Mouse (Mus musculus): ENCODE data around the gene Spen. TPM values are rescaled to one million over a fixed set of nuclear protein-coding genes. Genes with fewer than 3 reads are reported as not detected.
"Not testable (repeated sequence)": the region's sequence is repeated elsewhere in the genome, so short reads cannot be mapped to it uniquely, and the experiment has no call there.

The Spen gene
- polyA plus RNA-seq, 1 experiment from 2014 or later: 23.9 TPM

DNA sequence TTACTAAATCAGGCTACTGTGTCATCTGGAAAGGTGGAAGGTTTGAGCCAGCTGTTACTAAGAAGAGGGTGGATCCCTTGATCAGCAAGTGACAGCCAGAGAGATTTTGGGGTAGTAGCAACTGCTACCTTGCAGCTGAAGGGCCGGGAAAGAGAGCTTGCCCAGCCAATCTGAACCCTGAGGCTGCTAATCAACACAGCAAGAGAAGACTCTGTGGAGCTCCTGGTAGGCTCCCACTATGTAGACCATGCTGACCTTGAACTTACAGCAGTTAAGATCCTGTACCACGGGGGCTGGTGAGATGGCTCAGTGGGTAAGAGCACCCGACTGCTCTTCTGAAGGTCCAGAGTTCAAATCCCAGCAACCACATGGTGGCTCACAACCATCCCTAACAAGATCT, 26.3 kb upstream of the Spen start:
- no peak overlapping the region for H3K9ac ChIP-seq (replicated peaks; ENCODE audit: low read length)
- DNase-seq (no peak), ATAC-seq (ENCODE audit: low FRiP score, low TSS enrichment) (no peak)
- no peaks in the 10 kb centered on the region for H3K9me3 ChIP-seq (ENCODE audit: control insufficient read depth, low read length)
- WGBS: 87% methylated on average over 3 of the region's 3 CpGs
- H3K27me3 ChIP-seq (ENCODE audit: control insufficient read depth, insufficient read depth, low read length): no peaks in the 10 kb centered on the region
- H3K36me3 ChIP-seq (ENCODE audit: control insufficient read depth, insufficient read depth, low read length): no peaks in the 10 kb centered on the region
- H3K4me2 ChIP-seq (ENCODE audit: low read length): no peak overlapping the region
- no peak overlapping the region for H3K4me3 ChIP-seq (replicated peaks; ENCODE audit: low read depth, low read length)
- H3K4me1 ChIP-seq (ENCODE audit: control insufficient read depth, insufficient read depth, low read length): peaks cover under 1% of the 10 kb centered on the region; the same call in 1 of the 2 replicates
- no peak overlapping the region for H3K27ac ChIP-seq (replicated peaks; ENCODE audit: low read depth, low read length)

DNA sequence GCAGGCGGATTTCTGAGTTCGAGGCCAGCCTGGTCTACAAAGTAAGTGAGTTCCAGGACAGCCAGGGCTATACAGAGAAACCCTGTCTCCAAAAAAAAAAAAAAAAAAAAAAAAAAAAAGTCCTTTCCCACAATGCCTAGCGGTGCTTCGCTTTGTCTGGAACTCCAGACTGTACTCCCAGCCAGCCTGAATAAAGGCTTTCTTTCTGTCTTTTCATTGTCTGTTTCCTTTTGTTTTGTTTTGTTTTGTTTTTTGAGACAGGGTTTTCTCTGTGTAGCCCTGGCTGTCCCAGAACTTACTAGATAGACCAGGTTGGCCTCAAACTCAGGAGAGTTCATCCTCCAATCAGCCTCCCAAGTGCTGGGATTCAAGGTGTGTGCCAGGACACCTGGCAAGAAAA, 25.8 kb upstream of the Spen start:
- Histone ChIP-seq H3K4me1 (ENCODE audit: control insufficient read depth, insufficient read depth, low read length) (peaks cover 5% of the 10 kb centered on the region; the same call in 1 of the 2 replicates), H3K4me3 (replicated peaks; ENCODE audit: low read depth, low read length) (no peak overlapping the region), H3K36me3 (ENCODE audit: control insufficient read depth, insufficient read depth, low read length) (no peaks in the 10 kb centered on the region), H3K27me3 (ENCODE audit: control insufficient read depth, insufficient read depth, low read length) (no peaks in the 10 kb centered on the region), H3K4me2 (ENCODE audit: low read length) (no peak overlapping the region), H3K27ac (replicated peaks; ENCODE audit: low read depth, low read length) (no peak overlapping the region), H3K9me3 (ENCODE audit: control insufficient read depth, low read length) (no peaks in the 10 kb centered on the region), H3K9ac (replicated peaks; ENCODE audit: low read length) (no peak overlapping the region)
- no peak for ATAC-seq (ENCODE audit: low FRiP score, low TSS enrichment)
- WGBS: 93% methylated on average over 4 of the region's 4 CpGs
- no peak for DNase-seq

DNA sequence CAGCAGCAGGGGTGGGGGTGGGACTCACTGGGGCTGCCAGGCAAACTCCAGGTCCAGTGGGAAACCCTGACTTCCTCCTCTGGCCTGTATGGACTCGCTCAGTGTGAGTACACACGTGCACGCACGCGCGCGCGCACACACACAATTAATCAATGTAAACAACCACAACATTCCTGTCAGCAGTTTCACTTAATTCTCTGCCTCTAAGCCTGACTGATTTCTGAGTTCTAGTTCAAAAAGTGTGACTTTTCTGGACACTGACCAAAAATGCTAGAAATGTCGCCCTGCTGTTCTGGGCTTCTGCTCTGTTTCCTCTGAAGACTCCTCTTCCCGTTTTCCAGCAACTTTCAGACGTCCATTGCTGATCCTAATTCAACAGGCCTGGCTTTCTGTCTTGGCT, 23.9 kb upstream of the Spen start:
- Histone ChIP-seq H3K4me2 (ENCODE audit: low read length) (no peak overlapping the region), H3K36me3 (ENCODE audit: control insufficient read depth, insufficient read depth, low read length) (no peaks in the 10 kb centered on the region), H3K9me3 (ENCODE audit: control insufficient read depth, low read length) (no peaks in the 10 kb centered on the region), H3K4me1 (ENCODE audit: control insufficient read depth, insufficient read depth, low read length) (peaks cover 13% of the 10 kb centered on the region), H3K9ac (replicated peaks; ENCODE audit: low read length) (no peak overlapping the region), H3K4me3 (replicated peaks; ENCODE audit: low read depth, low read length) (no peak overlapping the region), H3K27me3 (ENCODE audit: control insufficient read depth, insufficient read depth, low read length) (no peaks in the 10 kb centered on the region), H3K27ac (replicated peaks; ENCODE audit: low read depth, low read length) (no peak overlapping the region)
- no peak for DNase-seq
- no peak for ATAC-seq (ENCODE audit: low FRiP score, low TSS enrichment)
- WGBS: 84% methylated on average over 11 of the region's 11 CpGs

DNA sequence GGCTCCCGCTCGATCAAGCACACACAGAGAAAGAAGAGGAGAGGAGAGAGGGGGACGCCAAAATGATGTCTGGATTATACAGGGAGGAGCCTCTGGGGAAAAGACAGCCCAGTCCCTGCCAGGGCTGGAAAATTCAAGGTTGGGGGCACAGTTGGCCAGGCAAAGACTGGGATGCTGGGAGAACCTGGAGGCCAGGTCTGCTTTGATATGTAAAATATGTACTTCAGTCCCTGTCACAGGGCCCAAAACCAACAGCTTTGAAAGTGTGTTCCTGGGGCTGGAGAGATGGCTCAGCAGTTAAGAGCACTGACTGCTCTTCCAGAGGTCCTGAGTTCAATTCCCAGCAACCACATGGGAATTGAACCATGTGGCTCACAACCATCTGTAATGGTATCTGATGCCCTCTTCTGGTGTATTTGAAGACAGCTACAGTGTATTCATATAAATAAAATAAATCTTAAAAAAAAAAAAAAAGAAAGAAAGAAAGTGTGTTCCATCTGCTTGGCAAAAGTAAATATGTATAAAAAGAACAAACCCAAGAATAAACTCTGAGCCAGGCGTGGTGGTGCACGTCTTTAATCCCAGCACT, 23.0 kb upstream of the Spen start:
- not testable (repeated sequence) for H3K9me3 ChIP-seq (ENCODE audit: control insufficient read depth, low read length); DNase-seq; ATAC-seq (ENCODE audit: low FRiP score, low TSS enrichment); H3K9ac ChIP-seq (replicated peaks; ENCODE audit: low read length); H3K27me3 ChIP-seq (ENCODE audit: control insufficient read depth, insufficient read depth, low read length); H3K4me2 ChIP-seq (ENCODE audit: low read length); H3K4me3 ChIP-seq (replicated peaks; ENCODE audit: low read depth, low read length); H3K36me3 ChIP-seq (ENCODE audit: control insufficient read depth, insufficient read depth, low read length); H3K27ac ChIP-seq (replicated peaks; ENCODE audit: low read depth, low read length)
- peaks cover 13% of the 10 kb centered on the region for H3K4me1 ChIP-seq (ENCODE audit: control insufficient read depth, insufficient read depth, low read length)
- WGBS: 66% methylated on average over 5 of the region's 5 CpGs

DNA sequence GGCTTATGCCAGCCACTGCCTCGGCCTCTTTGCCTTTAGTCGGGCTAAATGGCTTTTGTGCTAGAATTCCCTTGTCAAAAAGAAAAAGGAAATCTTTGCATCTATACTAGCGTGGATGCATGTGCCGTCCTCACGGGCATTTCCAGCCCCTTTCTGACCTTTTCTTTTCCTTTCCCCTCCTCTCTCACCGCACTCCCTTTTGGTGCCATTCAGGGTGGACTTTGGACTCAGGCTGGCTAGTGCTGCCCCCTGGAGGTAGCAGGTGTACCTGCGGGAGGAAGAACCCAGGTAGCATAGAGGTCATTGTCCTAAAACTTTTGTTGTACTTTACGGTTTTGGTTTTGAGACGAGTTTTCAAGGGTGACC, 21.5 kb upstream of the Spen start:
- Histone ChIP-seq H3K9me3 (ENCODE audit: control insufficient read depth, low read length) (no peaks in the 10 kb centered on the region), H3K4me2 (ENCODE audit: low read length) (peak overlapping the region; percentile 84), H3K4me3 (replicated peaks; ENCODE audit: low read depth, low read length) (peak overlapping the region; percentile 36), H3K27ac (replicated peaks; ENCODE audit: low read depth, low read length) (peak overlapping the region; percentile 91), H3K36me3 (ENCODE audit: control insufficient read depth, insufficient read depth, low read length) (no peaks in the 10 kb centered on the region), H3K9ac (replicated peaks; ENCODE audit: low read length) (peak overlapping the region; percentile 59), H3K4me1 (ENCODE audit: control insufficient read depth, insufficient read depth, low read length) (peaks cover 13% of the 10 kb centered on the region), H3K27me3 (ENCODE audit: control insufficient read depth, insufficient read depth, low read length) (no peaks in the 10 kb centered on the region)
- ATAC-seq (ENCODE audit: low FRiP score, low TSS enrichment) (peak; percentile 35), DNase-seq (peak; percentile 89)
- WGBS: 1% methylated on average over 9 of the region's 9 CpGs

DNA sequence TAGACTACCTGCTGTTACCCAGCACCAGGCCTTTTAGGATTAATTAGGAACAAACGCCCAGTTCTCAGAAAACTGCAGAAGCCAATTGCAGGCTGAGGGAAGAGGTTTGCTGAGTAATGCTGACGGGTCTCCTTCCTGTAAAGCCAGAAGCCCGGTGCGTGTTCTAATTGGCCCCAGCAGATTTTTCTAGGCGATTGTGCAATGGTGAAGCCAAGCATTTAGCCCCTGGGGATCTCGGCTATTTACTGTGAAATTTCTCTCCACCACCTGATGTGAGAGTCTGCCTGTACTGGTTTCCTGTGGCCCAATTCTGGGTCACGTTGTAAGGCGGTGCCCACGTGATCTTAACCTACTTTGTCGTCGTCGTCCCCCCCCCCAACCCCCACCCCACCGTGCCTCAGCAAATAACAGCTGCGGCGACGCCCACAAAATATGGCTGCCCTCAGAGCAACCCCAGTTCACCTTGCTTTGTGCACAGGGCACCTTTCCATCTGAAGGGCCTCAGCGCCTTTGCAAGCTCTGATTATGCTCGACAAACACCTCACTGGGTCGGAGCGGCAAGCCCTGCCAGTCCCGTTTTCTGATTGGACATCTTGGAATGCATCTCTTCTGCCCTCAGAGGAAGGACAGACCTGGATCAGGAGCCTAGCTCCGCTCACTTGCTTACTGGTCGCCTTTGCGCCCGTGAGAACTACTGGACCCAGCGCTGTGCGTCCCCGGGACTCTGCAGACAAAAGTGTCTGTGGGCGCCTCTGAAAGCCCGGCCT, 20.9 kb upstream of the Spen start:
- Histone ChIP-seq H3K4me3 (replicated peaks; ENCODE audit: low read depth, low read length) (peak overlapping the region; percentile 36), H3K9ac (replicated peaks; ENCODE audit: low read length) (peak overlapping the region; percentile 59), H3K27ac (replicated peaks; ENCODE audit: low read depth, low read length) (peak overlapping the region; percentile 91), H3K36me3 (ENCODE audit: control insufficient read depth, insufficient read depth, low read length) (no peaks in the 10 kb centered on the region), H3K27me3 (ENCODE audit: control insufficient read depth, insufficient read depth, low read length) (no peaks in the 10 kb centered on the region), H3K9me3 (ENCODE audit: control insufficient read depth, low read length) (no peaks in the 10 kb centered on the region), H3K4me2 (ENCODE audit: low read length) (peak overlapping the region; percentile 84), H3K4me1 (ENCODE audit: control insufficient read depth, insufficient read depth, low read length) (peaks cover 13% of the 10 kb centered on the region)
- ATAC-seq (ENCODE audit: low FRiP score, low TSS enrichment) (peak; percentile 70), DNase-seq (peak; percentile 85)
- WGBS: 1% methylated on average over 30 of the region's 30 CpGs

DNA sequence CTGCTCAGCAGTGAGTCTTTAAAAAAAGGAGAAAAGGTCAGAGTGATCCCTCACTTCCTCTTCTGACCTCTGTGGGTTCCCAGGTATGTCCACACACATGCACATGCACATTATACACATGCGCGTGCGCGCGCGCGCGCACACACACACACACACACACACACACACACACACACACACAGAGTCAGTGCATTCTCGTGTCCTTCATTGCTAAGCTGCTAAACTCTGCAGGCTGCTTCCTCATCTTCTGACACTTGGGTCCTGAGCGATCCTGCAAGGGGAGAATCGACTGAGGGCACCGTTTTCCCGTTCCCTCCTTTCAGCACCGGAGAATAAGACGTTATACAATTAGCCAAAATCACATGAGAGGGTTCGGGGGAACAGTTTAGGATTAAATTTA, 20.3 kb upstream of the Spen start:
- H3K9ac ChIP-seq (replicated peaks; ENCODE audit: low read length): peak overlapping the region; percentile 59

DNA sequence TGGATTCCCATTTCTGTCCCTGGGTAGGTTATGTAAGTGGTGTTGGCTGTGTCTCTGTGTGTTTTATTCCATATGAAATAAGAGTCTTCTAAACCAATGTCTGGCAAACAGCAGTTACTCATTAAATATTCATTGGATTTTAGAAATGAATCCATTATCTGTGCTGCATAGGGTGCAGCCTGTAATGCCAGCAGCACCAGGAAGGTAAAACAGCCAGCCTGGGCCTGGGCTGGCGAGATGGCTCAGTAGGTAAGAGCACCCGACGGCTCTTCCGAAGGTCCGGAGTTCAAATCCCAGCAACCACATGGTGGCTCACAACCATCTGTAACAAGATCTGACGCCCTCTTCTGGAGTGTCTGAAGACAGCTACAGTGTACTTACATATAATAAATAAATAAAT, 17.8 kb upstream of the Spen start:
- WGBS: 64% methylated on average over 6 of the region's 6 CpGs
- not testable (repeated sequence) for H3K36me3 ChIP-seq (ENCODE audit: control insufficient read depth, insufficient read depth, low read length); H3K9me3 ChIP-seq (ENCODE audit: control insufficient read depth, low read length); H3K9ac ChIP-seq (replicated peaks; ENCODE audit: low read length); H3K27me3 ChIP-seq (ENCODE audit: control insufficient read depth, insufficient read depth, low read length); H3K4me3 ChIP-seq (replicated peaks; ENCODE audit: low read depth, low read length); H3K4me2 ChIP-seq (ENCODE audit: low read length)
- Histone ChIP-seq H3K4me1 (ENCODE audit: control insufficient read depth, insufficient read depth, low read length) (peaks cover 13% of the 10 kb centered on the region), H3K27ac (replicated peaks; ENCODE audit: low read depth, low read length) (peak overlapping the region; percentile 28; the same call in 1 of the 2 replicates)
- ATAC-seq (ENCODE audit: low FRiP score, low TSS enrichment) (peak; percentile 57; the same call in 1 of the 2 replicates), DNase-seq (peak; percentile 65)

More for the DNA sequence above, 20.3 kb upstream of the Spen start:
- H3K4me1 ChIP-seq (ENCODE audit: control insufficient read depth, insufficient read depth, low read length): peaks cover 13% of the 10 kb centered on the region
- H3K9me3 ChIP-seq (ENCODE audit: control insufficient read depth, low read length): no peaks in the 10 kb centered on the region
- peak overlapping the region; percentile 84 for H3K4me2 ChIP-seq (ENCODE audit: low read length)
- ATAC-seq (ENCODE audit: low FRiP score, low TSS enrichment) (no peak), DNase-seq (peak; percentile 59)
- H3K27me3 ChIP-seq (ENCODE audit: control insufficient read depth, insufficient read depth, low read length): no peaks in the 10 kb centered on the region
- peak overlapping the region; percentile 91 for H3K27ac ChIP-seq (replicated peaks; ENCODE audit: low read depth, low read length)
- no peaks in the 10 kb centered on the region for H3K36me3 ChIP-seq (ENCODE audit: control insufficient read depth, insufficient read depth, low read length)
- H3K4me3 ChIP-seq (replicated peaks; ENCODE audit: low read depth, low read length): peak overlapping the region; percentile 36
- 9% methylated on average over 16 of the region's 16 CpGs for WGBS

All from midbrain, embryonic 14.5 days (tissue).